Mouse (Mus musculus): ENCODE data around the gene Tnp2. TPM values are rescaled to one million over a fixed set of nuclear protein-coding genes. Genes with fewer than 3 reads are reported as not detected.

Gene Tnp2
- polyA plus RNA-seq, 1 experiment from 2014 or later = not detected

- Histone ChIP-seq H3K4me1 (ENCODE audit: control insufficient read depth, insufficient read depth, low read length) (peaks cover 4% of the 10 kb centered on the region), H3K9ac (ENCODE audit: low read depth, low read length) (no peak overlapping the region), H3K27ac (ENCODE audit: low read length) (no peak overlapping the region), H3K27me3 (replicated peaks; ENCODE audit: control insufficient read depth, insufficient read depth, low read length) (no peaks in the 10 kb centered on the region; the same call in 1 of the 2 replicates), H3K4me2 (ENCODE audit: low read depth, low read length) (no peak overlapping the region), H3K9me3 (ENCODE audit: control insufficient read depth, low read length) (no peaks in the 10 kb centered on the region), H3K4me3 (ENCODE audit: low read length) (no peak overlapping the region), H3K36me3 (ENCODE audit: control insufficient read depth, insufficient read depth, low read length) (no peaks in the 10 kb centered on the region)
- no peak for ATAC-seq
- WGBS = 36% methylated on average over 2 of the region's 2 CpGs
Observed at GRCm38 (mm10) chr16:10764323-10764722, 24.1 kb downstream of the Tnp2 start.

GRCm38 (mm10) chr16:10763540-10764264 is 24.8 kb downstream of the Tnp2 start:
- no peak overlapping the region for H3K4me2 ChIP-seq (ENCODE audit: low read depth, low read length)
- no peak for ATAC-seq
- H3K4me3 ChIP-seq (ENCODE audit: low read length) = no peak overlapping the region
- H3K27me3 ChIP-seq (replicated peaks; ENCODE audit: control insufficient read depth, insufficient read depth, low read length) = no peaks in the 10 kb centered on the region; the same call in 1 of the 2 replicates
- H3K36me3 ChIP-seq (ENCODE audit: control insufficient read depth, insufficient read depth, low read length) = no peaks in the 10 kb centered on the region
- H3K9ac ChIP-seq (ENCODE audit: low read depth, low read length) = no peak overlapping the region
- H3K27ac ChIP-seq (ENCODE audit: low read length) = no peak overlapping the region
- peaks cover 4% of the 10 kb centered on the region for H3K4me1 ChIP-seq (ENCODE audit: control insufficient read depth, insufficient read depth, low read length)
- no peaks in the 10 kb centered on the region for H3K9me3 ChIP-seq (ENCODE audit: control insufficient read depth, low read length)
- WGBS = 59% methylated on average over 6 of the region's 6 CpGs

- H3K27me3 ChIP-seq (replicated peaks; ENCODE audit: control insufficient read depth, insufficient read depth, low read length) = no peaks in the 10 kb centered on the region; the same call in 1 of the 2 replicates
- H3K9ac ChIP-seq (ENCODE audit: low read depth, low read length) = no peak overlapping the region
- no peak overlapping the region for H3K4me3 ChIP-seq (ENCODE audit: low read length)
- H3K4me2 ChIP-seq (ENCODE audit: low read depth, low read length) = no peak overlapping the region
- WGBS = 64% methylated on average over 5 of the region's 5 CpGs
- ATAC-seq = no peak
- H3K27ac ChIP-seq (ENCODE audit: low read length) = no peak overlapping the region
- no peaks in the 10 kb centered on the region for H3K9me3 ChIP-seq (ENCODE audit: control insufficient read depth, low read length)
- no peaks in the 10 kb centered on the region for H3K36me3 ChIP-seq (ENCODE audit: control insufficient read depth, insufficient read depth, low read length)
- peaks cover 4% of the 10 kb centered on the region; the same call in 1 of the 2 replicates for H3K4me1 ChIP-seq (ENCODE audit: control insufficient read depth, insufficient read depth, low read length)
Observed at GRCm38 (mm10) chr16:10762569-10763180, 25.8 kb downstream of the Tnp2 start.

GRCm38 (mm10) chr16:10761182-10761581 is 27.3 kb downstream of the Tnp2 start:
- Histone ChIP-seq H3K4me3 (ENCODE audit: low read length) (no peak overlapping the region), H3K27ac (ENCODE audit: low read length) (no peak overlapping the region), H3K27me3 (replicated peaks; ENCODE audit: control insufficient read depth, insufficient read depth, low read length) (no peaks in the 10 kb centered on the region; the same call in 1 of the 2 replicates), H3K4me2 (ENCODE audit: low read depth, low read length) (no peak overlapping the region), H3K9ac (ENCODE audit: low read depth, low read length) (no peak overlapping the region), H3K9me3 (ENCODE audit: control insufficient read depth, low read length) (no peaks in the 10 kb centered on the region), H3K36me3 (ENCODE audit: control insufficient read depth, insufficient read depth, low read length) (no peaks in the 10 kb centered on the region), H3K4me1 (ENCODE audit: control insufficient read depth, insufficient read depth, low read length) (peaks cover 4% of the 10 kb centered on the region; the same call in 1 of the 2 replicates)
- no peak for ATAC-seq
- 62% methylated on average over 8 of the region's 8 CpGs for WGBS

GRCm38 (mm10) chr16:10756168-10756567 is 32.3 kb downstream of the Tnp2 start:
- no peak for ATAC-seq
- Histone ChIP-seq H3K27me3 (replicated peaks; ENCODE audit: control insufficient read depth, insufficient read depth, low read length) (no peaks in the 10 kb centered on the region), H3K4me2 (ENCODE audit: low read depth, low read length) (no peak overlapping the region), H3K27ac (ENCODE audit: low read length) (no peak overlapping the region), H3K4me3 (ENCODE audit: low read length) (no peak overlapping the region), H3K36me3 (ENCODE audit: control insufficient read depth, insufficient read depth, low read length) (no peaks in the 10 kb centered on the region), H3K9me3 (ENCODE audit: control insufficient read depth, low read length) (no peaks in the 10 kb centered on the region), H3K9ac (ENCODE audit: low read depth, low read length) (no peak overlapping the region), H3K4me1 (ENCODE audit: control insufficient read depth, insufficient read depth, low read length) (no peaks in the 10 kb centered on the region)
- 69% methylated on average over 6 of the region's 6 CpGs for WGBS

GRCm38 (mm10) chr16:10754521-10755296 is 33.8 kb downstream of the Tnp2 start:
- no peaks in the 10 kb centered on the region for H3K36me3 ChIP-seq (ENCODE audit: control insufficient read depth, insufficient read depth, low read length)
- no peaks in the 10 kb centered on the region for H3K9me3 ChIP-seq (ENCODE audit: control insufficient read depth, low read length)
- WGBS = 91% methylated on average over 3 of the region's 3 CpGs
- no peaks in the 10 kb centered on the region for H3K27me3 ChIP-seq (replicated peaks; ENCODE audit: control insufficient read depth, insufficient read depth, low read length)
- peaks cover 6% of the 10 kb centered on the region; the same call in 1 of the 2 replicates for H3K4me1 ChIP-seq (ENCODE audit: control insufficient read depth, insufficient read depth, low read length)
- H3K27ac ChIP-seq (ENCODE audit: low read length) = no peak overlapping the region
- H3K4me2 ChIP-seq (ENCODE audit: low read depth, low read length) = no peak overlapping the region
- H3K9ac ChIP-seq (ENCODE audit: low read depth, low read length) = no peak overlapping the region
- no peak for ATAC-seq
- no peak overlapping the region for H3K4me3 ChIP-seq (ENCODE audit: low read length)

- no peak overlapping the region for H3K27ac ChIP-seq (ENCODE audit: low read length)
- H3K9me3 ChIP-seq (ENCODE audit: control insufficient read depth, low read length) = no peaks in the 10 kb centered on the region
- H3K4me1 ChIP-seq (ENCODE audit: control insufficient read depth, insufficient read depth, low read length) = peaks cover 14% of the 10 kb centered on the region
- H3K4me2 ChIP-seq (ENCODE audit: low read depth, low read length) = no peak overlapping the region
- no peak overlapping the region for H3K9ac ChIP-seq (ENCODE audit: low read depth, low read length)
- no peaks in the 10 kb centered on the region for H3K36me3 ChIP-seq (ENCODE audit: control insufficient read depth, insufficient read depth, low read length)
- H3K4me3 ChIP-seq (ENCODE audit: low read length) = no peak overlapping the region
- WGBS = 40% methylated on average over 7 of the region's 7 CpGs
- peak; percentile 79 for ATAC-seq
- no peaks in the 10 kb centered on the region for H3K27me3 ChIP-seq (replicated peaks; ENCODE audit: control insufficient read depth, insufficient read depth, low read length)
Observed at GRCm38 (mm10) chr16:10749824-10750223, 38.6 kb downstream of the Tnp2 start.

GRCm38 (mm10) chr16:10749226-10749625 is 39.2 kb downstream of the Tnp2 start:
- Histone ChIP-seq H3K36me3 (ENCODE audit: control insufficient read depth, insufficient read depth, low read length) (no peaks in the 10 kb centered on the region), H3K4me3 (ENCODE audit: low read length) (no peak overlapping the region), H3K9ac (ENCODE audit: low read depth, low read length) (no peak overlapping the region), H3K4me2 (ENCODE audit: low read depth, low read length) (no peak overlapping the region), H3K4me1 (ENCODE audit: control insufficient read depth, insufficient read depth, low read length) (peaks cover 14% of the 10 kb centered on the region), H3K9me3 (ENCODE audit: control insufficient read depth, low read length) (no peaks in the 10 kb centered on the region), H3K27me3 (replicated peaks; ENCODE audit: control insufficient read depth, insufficient read depth, low read length) (no peaks in the 10 kb centered on the region), H3K27ac (ENCODE audit: low read length) (no peak overlapping the region)
- ATAC-seq = peak; percentile 7; the same call in 1 of the 2 replicates
- WGBS = 50% methylated on average over 7 of the region's 7 CpGs

GRCm38 (mm10) chr16:10741082-10741481 is 47.4 kb downstream of the Tnp2 start:
- no peak overlapping the region for H3K27ac ChIP-seq (ENCODE audit: low read length)
- no peak overlapping the region for H3K4me3 ChIP-seq (ENCODE audit: low read length)
- no peaks in the 10 kb centered on the region for H3K4me1 ChIP-seq (ENCODE audit: control insufficient read depth, insufficient read depth, low read length)
- H3K4me2 ChIP-seq (ENCODE audit: low read depth, low read length) = no peak overlapping the region
- H3K9ac ChIP-seq (ENCODE audit: low read depth, low read length) = no peak overlapping the region
- H3K27me3 ChIP-seq (replicated peaks; ENCODE audit: control insufficient read depth, insufficient read depth, low read length) = no peaks in the 10 kb centered on the region
- peak; percentile 76 for ATAC-seq
- no peaks in the 10 kb centered on the region for H3K36me3 ChIP-seq (ENCODE audit: control insufficient read depth, insufficient read depth, low read length)
- no peaks in the 10 kb centered on the region for H3K9me3 ChIP-seq (ENCODE audit: control insufficient read depth, low read length)
- 63% methylated on average over 2 of the region's 2 CpGs for WGBS

Data from intestine, embryonic 16.5 days (tissue).